Mouse (Mus musculus) adrenal gland, postnatal 25 days (tissue): ENCODE data around the gene Fbxo9. TPM values are rescaled to one million over a fixed set of nuclear protein-coding genes. Genes with fewer than 3 reads are reported as not detected.
A peak's percentile ranks its signal among the peaks of the same experiment; 100 is the strongest.
"Not testable (repeated sequence)": the region's sequence is repeated elsewhere in the genome, so short reads cannot be mapped to it uniquely, and the experiment has no call there.

Experiments
- DNase-seq: peaks from one replicate; pipeline ENCODE4 v3.0.0; 2021; ENCODE audit warnings: mixed read lengths
- long read RNA-seq: library from polyadenylated mRNA; stranded (forward); transcript quantifications from one replicate; pipeline ENCODE4 v2.0.0, GENCODE M21; 2021
- total RNA-seq: library from RNA; stranded (reverse); gene quantifications from 2 replicates; pipeline ENCODE4 v1.2.3, GENCODE M21; 2021

The Fbxo9 gene
- total RNA-seq, result 108 and 122 TPM in 2 replicates
- long read RNA-seq, transcript Fbxo9-202 (13 exons, 2,155 nt), result major isoform, 188 of 237 reads
- long read RNA-seq, partial matches to known transcripts, result 5 of 237 reads
- long read RNA-seq, other reads (novel, unspliced or antisense), result 38 of 237 reads

DNA sequence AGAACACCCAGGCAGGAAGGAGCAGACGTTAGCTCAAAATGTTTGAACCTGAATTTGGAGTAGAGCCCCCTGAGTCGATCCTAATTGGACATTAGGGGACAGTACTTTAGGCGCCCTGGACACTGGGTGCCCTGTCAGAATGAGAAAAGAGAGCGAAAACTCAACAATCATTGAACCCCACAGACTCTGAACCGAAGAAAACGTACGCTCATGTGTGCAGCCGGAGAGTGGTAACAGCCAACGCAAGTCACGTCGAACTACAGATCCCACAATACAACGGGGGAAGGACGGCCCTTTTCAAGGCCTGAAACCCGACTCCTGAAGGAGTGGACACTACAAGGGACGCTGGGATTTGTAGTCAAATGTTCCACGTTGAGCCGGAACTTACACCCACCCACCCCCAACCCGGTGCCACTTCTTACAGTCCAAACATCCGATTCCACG lies at the start of gene Fbxo9, which contains the start of gene Ick:
Fbxo9 (minus strand) TSS at position 270 of the 444 bp plus-strand sequence.
Ick (plus strand) TSS at position 397 of the 444 bp plus-strand sequence.
- peak; percentile 74 for DNase-seq

DNA sequence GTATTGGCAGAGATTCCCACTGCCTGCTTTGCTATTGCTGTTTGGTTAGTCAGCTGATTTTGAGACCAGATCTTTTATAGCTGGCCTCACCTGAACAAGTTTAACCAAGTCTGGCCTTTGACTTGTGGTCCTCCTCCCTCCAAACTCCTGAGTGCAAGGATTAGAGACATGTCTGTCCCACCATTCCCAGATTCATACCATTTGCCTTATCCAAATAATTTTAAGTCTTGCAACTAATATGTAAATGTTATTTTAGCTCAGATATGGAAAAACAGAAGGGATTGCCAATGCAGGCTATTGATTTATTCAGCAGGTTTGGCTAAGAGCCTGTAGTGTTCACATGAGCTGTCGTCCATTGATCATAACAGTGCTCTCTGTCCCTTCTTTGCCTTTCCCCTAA lies 48.4 kb upstream of the Fbxo9 start:
- no peak for DNase-seq

DNA sequence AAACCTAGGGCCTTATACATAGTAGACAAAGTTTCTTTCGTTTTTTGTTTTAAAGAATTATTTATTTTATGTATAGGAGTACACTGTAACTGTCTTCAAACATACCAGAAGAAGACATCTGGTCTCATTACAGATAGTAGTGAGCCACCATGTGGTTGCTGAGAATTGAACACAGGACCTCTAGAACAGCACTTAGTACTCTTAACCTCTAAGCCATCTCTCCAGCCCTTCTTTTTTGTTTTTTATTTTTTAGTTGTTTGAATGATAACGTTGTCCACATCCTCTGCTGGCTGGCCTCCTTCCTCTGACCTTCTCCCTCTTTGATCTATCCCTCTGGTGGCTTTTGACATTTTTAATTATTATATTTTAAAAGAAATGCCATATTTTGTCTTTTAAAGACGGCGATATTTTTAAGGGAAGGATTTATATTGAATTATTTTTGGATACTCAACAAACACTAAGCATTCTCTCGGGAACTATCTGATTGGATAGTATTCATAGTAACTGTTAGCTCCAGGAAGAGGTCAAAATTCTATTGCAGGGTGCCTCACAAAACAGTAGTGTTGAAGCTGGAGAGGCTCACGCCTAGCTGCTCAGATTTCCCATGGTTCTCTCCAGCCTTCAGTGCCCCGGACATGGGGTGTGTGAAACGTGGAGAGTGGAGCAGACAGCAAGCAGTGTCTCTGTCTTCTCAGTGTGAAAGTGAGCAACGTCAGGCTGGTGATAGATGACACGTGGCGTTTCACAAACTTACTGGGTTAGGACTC lies 45.5 kb upstream of the Fbxo9 start:
- no peak for DNase-seq

DNA sequence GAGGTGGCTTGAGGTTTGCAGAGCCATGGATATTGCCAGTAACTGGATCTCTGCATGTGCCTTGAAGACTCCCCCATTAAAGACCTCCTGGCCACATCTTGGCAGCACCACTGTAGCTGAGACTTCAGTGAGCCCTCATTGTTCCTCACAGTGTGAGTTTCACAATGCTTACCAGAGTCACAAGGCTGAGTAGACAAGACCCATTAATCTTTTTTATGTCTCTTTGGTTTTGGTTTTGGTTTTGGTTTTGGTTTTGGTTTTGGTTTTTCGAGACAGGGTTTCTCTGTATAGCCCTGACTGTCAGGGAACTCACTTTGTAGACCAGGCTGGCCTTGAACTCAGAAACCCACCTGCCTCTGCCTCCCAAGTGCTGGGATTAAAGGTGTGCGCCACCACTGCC lies 40.9 kb upstream of the Fbxo9 start:
- not testable (repeated sequence) for DNase-seq

DNA sequence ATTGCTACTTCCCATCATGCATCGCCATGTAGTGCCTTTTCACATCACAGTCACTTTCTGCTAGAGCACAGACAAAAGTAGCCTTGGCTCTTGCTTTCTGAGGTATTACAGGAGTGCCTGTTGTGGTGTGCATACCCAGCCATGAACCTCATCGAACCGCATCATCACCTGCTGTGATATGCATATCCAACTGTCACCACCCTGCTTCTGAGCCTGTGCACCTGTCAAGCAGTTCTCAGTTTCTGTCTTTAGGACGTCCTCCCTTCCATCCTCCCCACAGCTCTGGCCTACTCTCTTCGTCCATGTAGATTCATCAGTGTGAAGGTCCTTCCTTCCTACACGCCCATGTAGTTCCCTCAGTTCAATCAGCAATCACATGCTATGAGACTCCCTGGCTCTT lies 39.3 kb upstream of the Fbxo9 start:
- no peak for DNase-seq

DNA sequence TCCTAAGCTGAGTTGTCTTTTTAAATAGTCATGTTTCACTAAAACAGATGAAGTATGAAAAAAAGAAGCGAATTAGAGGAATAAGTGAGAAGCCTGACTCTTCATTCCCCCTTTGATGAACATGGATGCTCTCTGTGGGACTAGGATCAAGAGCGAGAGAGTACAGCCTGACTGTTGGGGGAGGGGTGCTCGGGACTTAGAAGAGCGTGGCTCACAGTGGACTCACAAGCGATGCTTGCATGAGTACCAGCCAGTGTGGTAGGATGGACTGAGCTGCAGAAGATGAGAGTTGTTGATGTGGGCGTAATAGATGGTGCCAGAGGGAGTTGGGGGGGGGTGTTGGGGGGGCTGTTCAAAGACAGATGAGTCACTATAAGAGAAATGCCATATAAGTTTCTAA lies 37.8 kb upstream of the Fbxo9 start:
- DNase-seq, result no peak

DNA sequence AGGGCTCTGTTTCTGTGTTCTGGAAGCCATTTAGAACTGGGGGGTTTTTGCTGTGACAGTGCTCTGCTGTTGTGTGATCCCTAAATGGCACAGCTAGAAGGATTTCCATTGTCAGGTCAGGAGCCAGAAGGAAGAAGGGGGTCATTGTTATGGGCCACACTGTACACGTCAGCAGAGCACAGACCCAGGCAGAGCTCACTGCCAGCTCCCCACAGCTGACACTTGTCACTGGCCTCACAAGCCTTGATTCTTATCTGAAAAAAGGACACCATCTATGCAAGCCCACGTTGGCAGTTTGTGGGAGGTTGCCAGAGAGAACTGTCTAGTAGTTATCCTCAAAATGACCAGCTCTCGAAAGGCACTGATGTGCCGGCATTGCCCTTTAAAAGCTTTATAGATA lies 37.2 kb upstream of the Fbxo9 start:
- DNase-seq, result no peak

DNA sequence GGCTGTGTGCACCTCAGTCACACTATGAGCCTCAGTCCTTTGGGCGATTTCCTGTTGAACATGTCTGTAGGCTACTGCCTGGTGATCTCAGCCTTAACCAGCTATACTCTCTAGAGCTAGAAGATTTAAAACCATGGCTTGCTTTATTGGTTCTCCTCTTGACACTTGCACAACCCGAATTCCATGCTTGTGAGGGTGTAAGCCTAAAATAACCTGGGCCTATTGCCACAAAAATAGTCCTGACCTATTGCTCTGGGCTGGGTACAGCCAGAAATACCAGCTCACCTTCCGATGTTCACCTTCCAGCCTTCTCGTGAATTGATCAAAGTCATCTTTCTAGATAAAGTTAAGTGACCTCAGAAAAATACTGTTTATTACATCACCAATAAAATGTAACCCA lies 30.6 kb upstream of the Fbxo9 start:
- DNase-seq, result no peak

DNA sequence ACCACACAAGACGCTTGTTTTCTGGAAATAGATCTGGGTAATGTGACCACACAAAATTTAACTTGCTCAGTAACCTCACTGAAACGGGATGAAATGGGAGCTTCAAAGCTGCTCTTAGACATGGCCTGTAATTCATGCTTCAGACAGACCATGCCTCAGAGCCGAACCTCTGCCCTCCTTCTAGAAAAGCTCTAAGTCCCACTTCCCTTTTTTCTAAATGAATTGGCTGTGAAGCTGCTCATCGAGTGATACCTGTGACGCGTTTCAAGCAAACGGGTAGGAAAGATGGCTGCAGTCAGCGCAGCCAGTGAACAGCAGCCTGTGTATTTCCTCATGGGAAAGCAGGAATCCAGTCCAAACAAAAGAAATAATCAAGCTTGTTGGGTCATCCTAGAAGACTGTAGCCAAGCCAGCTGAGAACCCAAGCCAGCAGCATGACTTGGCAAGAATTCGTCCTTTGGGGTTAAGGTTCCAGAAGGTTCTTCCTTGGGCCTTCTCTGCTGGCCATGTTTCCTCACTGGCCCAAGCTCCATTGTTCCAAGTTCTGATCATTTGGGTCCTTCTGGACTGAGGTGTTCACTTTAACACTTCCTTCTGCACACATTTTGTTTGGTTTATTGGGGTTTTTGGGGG lies 29.3 kb upstream of the Fbxo9 start:
- no peak for DNase-seq

DNA sequence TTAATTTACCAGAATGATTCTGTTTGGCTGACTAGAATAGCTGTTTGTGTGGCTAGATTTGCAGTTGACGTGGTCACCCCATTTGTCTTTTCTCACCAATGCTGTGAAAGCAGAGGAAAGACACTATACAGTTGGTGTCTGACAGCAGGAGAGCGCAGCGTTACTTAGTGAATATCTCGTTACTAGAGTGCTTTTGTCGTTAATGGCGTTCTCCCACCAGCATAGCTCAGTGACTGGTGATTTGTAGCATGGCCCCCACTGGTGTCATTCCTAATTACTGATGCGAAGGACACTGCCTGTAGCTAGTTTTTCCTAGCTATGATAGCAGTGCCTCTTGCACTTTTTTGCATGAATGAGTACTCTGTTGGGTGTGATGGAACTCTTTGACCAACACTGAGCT lies 26.8 kb upstream of the Fbxo9 start:
- no peak for DNase-seq

DNA sequence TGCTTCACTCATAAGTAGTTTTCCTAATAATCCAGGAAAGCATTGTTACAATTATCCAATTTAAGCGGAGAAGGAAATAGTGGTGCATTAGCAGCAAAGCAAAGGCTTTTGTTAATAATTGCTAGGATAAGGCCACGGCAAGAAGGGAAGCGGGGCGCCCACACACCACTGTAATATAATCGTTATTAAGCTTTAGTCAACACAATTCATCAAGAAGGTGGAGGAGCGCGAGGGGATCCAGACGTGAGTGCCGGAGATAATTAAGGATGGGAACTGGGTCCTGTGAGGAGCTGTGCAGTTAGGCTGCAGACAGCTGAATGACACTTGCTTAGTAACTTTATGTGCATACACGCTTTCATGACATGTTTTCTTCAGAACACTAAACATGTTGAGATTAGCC lies 17.8 kb upstream of the Fbxo9 start:
- DNase-seq, result no peak

DNA sequence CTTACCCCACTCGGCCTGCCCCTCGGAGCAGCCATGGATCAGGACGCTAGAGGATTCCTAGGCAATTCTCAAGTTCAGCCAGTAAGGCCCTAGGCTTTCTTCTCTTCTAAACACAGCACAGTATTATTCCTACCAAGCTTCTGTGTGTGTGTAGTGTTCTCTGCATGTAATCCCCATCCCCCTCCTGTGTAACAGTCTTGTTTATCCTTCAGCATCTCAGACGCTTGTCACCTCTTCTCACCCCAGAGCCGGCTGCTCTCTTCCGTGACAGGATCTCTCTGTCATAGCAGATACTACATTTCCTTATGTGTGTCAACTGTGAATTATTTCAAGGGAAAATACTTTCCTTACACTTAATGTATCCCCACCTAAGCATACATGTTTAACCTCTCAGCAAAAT lies 17.1 kb upstream of the Fbxo9 start:
- no peak for DNase-seq

DNA sequence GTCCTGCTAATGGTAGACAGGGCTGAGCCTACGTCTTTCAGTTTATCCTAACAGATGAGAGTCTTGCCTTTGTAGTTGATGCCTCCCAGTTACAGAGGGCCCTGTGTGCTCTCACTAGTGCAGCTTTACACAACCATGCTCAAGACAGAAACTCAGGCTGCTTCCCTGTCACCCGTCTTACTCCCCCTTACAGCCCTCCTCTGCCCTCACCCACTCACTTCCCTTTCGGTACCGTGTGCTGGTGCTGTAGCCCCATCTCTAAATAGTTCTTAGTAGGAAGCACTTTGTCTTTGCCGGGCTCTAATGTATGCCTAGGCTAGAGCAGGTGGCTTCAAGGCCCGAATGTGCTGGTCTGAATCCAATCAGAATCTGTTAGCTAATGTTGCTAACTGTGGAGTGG lies 15.4 kb upstream of the Fbxo9 start:
- no peak for DNase-seq

DNA sequence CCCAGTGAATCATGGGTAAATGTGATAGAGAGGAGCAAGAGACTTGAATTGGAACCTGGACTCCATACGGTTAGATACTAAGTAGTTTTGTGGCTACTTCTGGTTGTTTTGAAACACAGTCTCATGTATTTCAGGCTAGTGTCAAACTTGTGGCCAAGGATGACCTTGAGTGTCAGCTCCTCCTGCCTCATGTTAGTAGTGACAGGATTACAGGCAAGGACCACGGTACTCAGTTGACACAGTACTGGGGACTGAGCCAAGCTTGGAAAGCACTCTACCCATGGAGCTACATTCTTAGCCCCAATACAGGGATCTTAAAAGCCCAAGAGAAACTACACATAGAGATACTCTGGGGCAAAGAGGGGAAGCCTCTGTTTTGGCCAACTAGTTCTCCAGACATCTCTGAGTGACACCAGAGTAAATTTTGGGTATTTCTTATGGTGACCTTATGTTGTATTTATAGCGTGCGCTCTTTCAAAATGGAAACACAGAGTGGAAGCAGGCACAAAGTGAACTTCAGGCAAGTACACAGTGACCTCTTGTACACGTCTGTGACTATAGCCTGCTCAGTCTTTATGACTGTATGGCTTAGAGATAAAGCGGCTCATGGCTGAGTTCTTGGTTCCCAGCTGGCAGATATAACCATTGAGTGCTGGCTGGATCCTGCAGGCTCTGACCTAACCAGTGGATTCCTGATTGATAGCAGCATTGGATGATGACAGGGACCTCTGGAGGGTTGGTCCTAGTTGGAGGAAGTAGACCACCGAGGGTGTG lies 14.3 kb upstream of the Fbxo9 start:
- DNase-seq, result no peak

DNA sequence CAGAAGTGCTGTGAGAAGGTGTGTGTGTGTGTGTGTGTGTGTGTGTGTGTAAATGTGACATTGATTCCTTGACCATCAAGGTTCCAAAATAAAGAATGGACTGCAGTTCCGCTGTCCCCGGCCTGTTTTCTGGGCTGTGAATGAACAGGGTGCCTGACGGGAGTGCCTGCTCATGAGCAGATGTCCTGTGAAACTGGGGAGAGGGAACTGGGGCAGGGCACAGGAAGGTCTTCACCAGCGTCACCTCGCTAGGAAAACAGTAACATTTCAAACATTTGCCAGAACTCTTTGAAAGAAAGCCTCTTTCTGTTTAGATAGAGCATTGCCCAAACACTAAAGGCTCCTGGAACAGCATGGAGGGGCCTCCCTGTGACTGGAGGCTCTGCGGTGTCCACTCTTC lies 13.1 kb upstream of the Fbxo9 start:
- DNase-seq, result no peak

DNA sequence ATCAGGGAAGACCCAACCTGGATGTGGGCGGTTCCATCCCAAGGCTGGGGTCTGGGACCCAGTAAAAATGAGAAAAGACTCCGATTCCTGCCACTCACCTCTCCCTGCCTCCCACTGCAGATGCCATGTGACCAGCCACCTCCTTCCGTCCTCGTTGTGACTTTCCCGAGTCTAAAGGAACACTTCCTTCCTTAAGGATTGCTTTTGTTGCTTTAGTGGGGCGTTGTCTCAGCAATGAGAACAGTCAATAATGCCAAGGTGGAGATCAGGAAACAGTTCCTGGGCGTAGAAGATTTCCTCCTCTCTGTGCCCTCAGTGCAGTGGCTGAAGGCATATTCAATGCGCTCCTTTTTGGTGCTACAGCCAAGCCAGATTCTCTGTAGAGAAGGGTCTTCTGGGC lies 12.5 kb upstream of the Fbxo9 start:
- DNase-seq, result no peak

DNA sequence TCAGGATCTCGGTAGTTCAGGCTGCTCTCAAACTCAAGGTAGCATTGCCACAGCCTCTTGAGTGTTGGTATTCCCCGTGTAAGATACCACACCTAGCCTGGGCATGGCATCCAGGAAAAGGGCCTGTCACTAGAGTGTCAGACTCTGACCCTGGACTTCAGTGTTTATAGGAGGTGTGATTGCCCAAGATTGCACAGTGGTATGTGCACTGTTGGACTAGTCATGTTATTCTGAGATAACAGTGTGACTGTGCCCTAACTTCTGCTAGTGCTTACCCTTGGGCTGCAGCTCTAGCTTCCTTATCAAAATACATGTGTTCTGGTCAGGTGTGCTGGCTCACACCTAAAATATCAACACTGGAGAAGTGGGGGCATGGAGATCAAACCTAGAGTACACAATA lies 8.8 kb upstream of the Fbxo9 start:
- DNase-seq, result no peak

DNA sequence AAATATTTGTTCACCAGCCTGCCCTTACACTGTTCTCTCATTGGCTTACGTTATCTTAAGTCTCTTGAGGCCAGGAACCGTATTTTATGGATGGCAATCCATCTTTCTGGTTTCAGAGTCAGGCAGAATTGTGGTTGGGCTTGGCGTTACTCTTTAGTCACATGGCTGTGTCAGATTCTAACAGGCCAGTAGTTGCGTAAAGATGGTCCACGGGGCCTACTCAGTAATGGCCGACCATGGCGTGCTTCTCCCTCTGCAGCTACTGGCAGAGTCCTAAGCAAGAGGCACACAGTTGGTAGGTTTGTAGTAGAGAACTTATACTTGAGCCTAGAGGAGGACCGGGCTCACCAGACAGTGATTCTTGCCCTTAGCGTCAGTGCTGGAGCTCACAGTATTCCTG lies 6.9 kb upstream of the Fbxo9 start:
- no peak for DNase-seq

DNA sequence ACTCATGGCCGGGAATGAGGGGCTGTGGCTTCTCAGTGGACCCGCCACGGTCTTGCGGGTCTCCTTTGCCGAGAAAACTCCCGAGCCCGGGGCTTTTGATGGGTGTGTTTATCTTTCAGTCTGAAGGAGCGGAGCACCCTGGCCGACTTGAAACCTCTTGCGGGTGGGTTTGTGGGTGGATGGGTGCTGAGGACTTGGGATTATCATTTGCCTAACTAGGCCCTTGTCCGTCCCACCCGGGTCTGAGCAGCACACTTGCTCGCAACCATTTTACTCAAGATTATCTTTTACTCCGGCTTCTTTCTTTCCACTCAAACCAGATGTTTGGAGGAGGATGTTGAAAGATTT lies 4.6 kb upstream of the Fbxo9 start:
- DNase-seq, result peak; percentile 12

DNA sequence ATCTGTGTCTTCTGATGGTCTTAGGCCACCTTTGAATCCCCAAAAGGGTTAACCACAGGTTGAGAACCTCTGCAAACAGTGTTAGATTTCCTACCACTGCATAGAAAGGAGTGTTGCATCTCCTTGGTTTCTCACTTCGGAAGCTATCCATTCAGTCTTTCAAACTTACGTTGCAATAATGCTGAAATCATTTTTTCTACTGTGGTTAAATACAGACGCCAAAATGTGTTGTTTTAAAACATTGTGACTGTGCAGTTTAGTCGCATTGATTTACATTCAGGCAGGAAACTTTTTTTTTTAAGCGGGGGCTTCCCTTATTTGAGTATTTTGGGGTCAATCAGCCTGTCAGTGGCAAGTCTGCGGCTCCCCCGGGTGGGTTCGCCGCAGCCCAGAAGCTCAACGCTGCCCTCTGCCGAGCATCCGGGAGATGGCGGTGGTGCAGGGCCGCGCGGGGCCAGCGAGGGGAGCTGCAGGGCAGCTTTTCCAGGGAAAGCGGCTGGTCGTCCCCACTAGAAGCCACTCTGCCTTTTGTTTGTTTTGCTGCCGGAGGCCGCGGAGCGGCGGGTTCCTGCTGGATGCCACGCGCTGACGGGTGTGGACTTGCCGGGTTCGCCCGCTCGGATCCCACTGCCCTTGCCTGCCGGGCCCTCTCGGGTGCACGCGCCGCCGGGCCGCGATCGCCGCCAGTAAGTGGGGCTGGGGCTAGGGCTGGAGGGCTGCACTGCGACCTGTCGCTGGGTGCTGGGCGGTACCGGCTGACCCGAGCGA lies 4.1 kb upstream of the Fbxo9 start:
- DNase-seq, result peak; percentile 93

DNA sequence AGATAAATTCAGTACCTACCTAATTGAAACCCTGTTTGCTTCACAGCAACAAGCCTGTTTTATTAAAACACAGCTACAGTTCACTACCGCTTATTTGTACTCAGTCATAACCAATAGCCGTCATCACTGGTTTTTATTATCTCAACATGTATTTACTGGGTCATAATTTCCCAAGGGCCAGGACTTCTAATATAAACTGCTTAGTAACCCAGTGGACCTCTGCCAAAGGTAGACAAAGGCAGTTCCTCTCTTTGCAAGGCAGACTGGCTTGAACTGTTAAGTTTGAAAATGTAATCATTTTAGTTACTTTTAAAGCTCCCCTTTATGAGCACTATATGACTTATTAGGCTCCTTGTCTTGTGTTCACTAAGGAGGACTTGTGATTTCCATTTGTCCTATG lies 2.6 kb upstream of the Fbxo9 start:
- DNase-seq, result no peak

DNA sequence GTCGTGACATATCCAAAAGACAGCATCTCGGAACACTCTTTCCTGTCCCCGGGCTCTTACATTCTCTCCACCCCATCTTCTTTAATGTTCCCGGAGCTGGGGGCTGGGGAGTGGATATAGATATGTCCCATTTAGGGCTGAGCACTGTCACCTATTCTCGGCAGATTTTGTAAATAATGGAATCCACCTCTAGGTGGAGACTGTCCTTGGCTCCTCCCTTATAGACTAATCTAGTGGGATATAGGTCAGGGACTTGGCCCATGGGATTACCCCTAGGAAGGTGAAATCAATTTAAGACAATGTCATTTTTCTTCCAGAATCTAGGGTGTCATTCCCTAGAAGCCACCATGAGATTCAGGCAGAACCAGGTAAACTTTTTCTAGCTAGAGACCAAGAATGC lies 791 bp upstream of the Fbxo9 start:
- DNase-seq, result no peak
